Mouse (Mus musculus) forebrain, postnatal 0 days (tissue): ENCODE data around the gene Vangl2. TPM values are rescaled to one million over a fixed set of nuclear protein-coding genes. Genes with fewer than 3 reads are reported as not detected.
"Not testable (repeated sequence)": the region's sequence is repeated elsewhere in the genome, so short reads cannot be mapped to it uniquely, and the experiment has no call there.

ENCODE experiments used
- ATAC-seq: fragments of 200-750 bp; cut with Nextera tagmentation; 2 replicates; pipeline ENCODE4 v1.8.0; 2017; ENCODE audit warnings: mild to moderate bottlenecking, moderate library complexity
- DNase-seq: peaks from one replicate; pipeline ENCODE4 v3.0.0-alpha.2; 2015
- H3K27ac ChIP-seq: fragments of 300-500 bp; sonication (generic); 2 replicates; pipeline ENCODE4 v1.5.1; 2014; ENCODE audit warnings: low read depth, mild to moderate bottlenecking, antibody characterized with exemption, low read length, moderate library complexity, mixed read lengths
- H3K27me3 ChIP-seq: fragments of 300-500 bp; sonication (generic); 2 replicates; pipeline ENCODE4 v1.6.1; 2014; ENCODE audit warnings: mild to moderate bottlenecking, low read length, mixed read lengths; ENCODE audit not compliant: insufficient read depth
- H3K36me3 ChIP-seq: fragments of 300-500 bp; sonication (generic); 2 replicates; pipeline ENCODE4 v1.6.1; 2014; ENCODE audit warnings: mild to moderate bottlenecking, moderate library complexity; ENCODE audit not compliant: insufficient read depth
- H3K4me1 ChIP-seq: fragments of 300-500 bp; sonication (generic); 2 replicates; pipeline ENCODE4 v1.6.1; 2014; ENCODE audit warnings: antibody characterized with exemption; ENCODE audit not compliant: insufficient read depth
- H3K4me2 ChIP-seq: fragments of 300-500 bp; sonication (generic); 2 replicates; pipeline ENCODE4 v1.6.1; 2014; ENCODE audit warnings: low read depth, mild to moderate bottlenecking, moderate library complexity
- H3K4me3 ChIP-seq: fragments of 300-500 bp; sonication (generic); 2 replicates; pipeline ENCODE4 v1.5.1; 2014; ENCODE audit warnings: low read depth, low read length, mixed read lengths
- H3K9ac ChIP-seq: fragments of 300-500 bp; sonication (generic); 2 replicates; pipeline ENCODE4 v1.6.1; 2014; ENCODE audit warnings: mild to moderate bottlenecking
- H3K9me3 ChIP-seq: fragments of 300-500 bp; sonication (generic); 2 replicates; pipeline ENCODE4 v1.6.1; 2016; ENCODE audit warnings: low read length
- CTCF ChIP-seq: sonication (generic); IDR thresholded peaks from 2 replicates; pipeline ENCODE4 v1.5.1; 2016; ENCODE audit warnings: antibody characterized with exemption, control low read depth, low read depth
- WGBS: fragments of 180-500 bp; shearing (Covaris S2); extraction: QIAGEN DNeasy Blood & Tissue Kit; methylation state at CpG from one replicate; pipeline ENCODE4 v1.1.7; 2014; 5-methylcytosine and 5-hydroxymethylcytosine counted together
- polyA plus RNA-seq: library from polyadenylated mRNA; unstranded; fragments of >200 nt; fragmentation: Nextera tagmentation; extraction: Ambion mirVana; gene quantifications from 2 replicates; pipeline ENCODE4 v1.2.1, GENCODE M21; 2015
- total RNA-seq: library from RNA; depleted of rRNA; stranded (reverse); fragments of >200 nt; gene quantifications from 2 replicates; pipeline ENCODE4 v1.2.3, GENCODE M21; 2014

Gene Vangl2
- total and polyA plus RNA-seq, 2 experiments from 2014 or later = 37.3 to 63.4 TPM

DNA sequence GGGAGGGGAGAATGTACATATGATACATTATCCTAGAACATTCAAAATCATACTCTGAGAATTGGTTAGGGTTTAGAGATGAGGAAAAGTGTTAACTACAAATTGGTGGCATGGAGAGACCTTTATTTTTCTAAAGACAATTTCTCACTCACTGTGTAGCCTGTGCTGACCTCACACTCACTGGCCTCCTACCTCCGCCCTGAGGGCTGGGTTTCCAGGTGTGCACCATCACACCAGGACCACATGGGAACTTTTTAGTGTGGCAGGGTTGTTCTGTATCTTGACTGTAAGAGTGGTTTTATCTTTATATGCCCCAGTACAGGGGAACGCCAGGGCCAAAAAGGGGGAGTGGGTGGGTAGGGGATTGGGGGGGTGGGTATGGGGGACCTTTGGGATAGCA lies 50.4 kb downstream of the Vangl2 start:
- ATAC-seq = no peak
- no peak overlapping the region for H3K4me2 ChIP-seq
- no peak overlapping the region for H3K27ac ChIP-seq
- TF ChIP-seq CTCF = no peak
- 0 out of 2 replicates have a peak, but pooled peaks cover 3% of the 10 kb centered on the region for H3K9me3 ChIP-seq
- H3K27me3 ChIP-seq = no peaks in the 10 kb centered on the region
- H3K9ac ChIP-seq = no peak overlapping the region
- H3K4me1 ChIP-seq = no peaks in the 10 kb centered on the region
- no peak for DNase-seq
- 93% methylated on average over 2 of the region's 2 CpGs for WGBS
- no peaks in the 10 kb centered on the region for H3K36me3 ChIP-seq
- H3K4me3 ChIP-seq = no peak overlapping the region

DNA sequence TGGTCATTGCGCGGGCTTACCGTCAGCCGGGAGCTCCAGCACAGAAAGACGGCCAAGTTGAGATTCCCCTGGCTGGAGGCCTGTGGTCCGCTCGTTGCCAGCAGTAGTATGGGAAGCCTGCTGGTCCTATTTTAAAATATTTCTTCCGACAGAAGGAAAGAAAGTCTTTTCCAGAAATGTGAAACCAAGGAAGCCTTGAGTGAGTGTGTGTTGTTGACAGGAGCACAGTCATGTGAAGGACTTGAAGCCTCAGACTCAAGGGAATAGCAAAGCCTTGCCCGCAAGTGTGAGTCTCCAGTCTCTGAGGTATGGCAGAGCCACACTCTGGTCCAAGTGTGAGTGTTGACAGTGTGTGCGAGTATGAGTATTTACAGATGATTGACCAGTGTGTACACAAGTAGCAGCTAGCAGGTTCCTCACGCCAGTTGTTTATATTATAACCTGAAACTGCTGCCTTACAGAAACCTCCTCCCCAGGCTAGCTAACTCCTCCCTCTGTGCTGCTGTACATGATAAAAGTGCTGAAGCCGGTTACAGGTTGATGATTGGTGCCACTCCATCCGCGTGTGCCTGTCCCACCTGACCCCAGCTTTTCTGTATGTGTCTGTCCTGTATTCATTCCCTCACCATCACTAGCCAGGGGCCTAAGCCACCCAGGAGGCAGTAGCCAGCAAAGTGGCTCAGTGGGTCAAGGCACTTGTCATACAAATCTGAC lies 51.3 kb downstream of the Vangl2 start:
- no peaks in the 10 kb centered on the region for H3K27me3 ChIP-seq

DNA sequence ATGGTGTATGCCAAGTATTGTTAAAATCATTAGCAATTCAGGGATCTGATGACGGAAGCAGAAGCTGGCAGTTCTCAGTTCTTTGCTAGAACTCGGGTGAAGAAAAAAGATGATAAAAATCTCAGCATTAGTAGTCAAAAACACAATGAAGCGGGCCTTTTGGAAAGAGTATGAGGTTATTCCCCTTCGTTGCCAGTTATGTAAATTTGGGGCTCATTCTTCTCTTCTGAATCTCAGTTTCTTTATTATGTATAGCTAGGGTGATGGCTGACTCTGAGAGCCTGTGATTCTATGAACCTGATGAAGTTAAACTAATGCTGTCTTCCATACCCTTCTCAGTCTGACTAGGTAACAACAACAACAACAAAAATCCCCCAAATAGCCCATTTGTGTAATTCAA lies 52.4 kb downstream of the Vangl2 start:
- H3K27me3 ChIP-seq = no peaks in the 10 kb centered on the region
- no peak for DNase-seq
- TF ChIP-seq CTCF = no peak
- no peak overlapping the region for H3K4me2 ChIP-seq
- 43% methylated on average over 4 of the region's 4 CpGs for WGBS
- H3K36me3 ChIP-seq = no peaks in the 10 kb centered on the region
- ATAC-seq = no peak
- H3K4me3 ChIP-seq = no peak overlapping the region
- 0 out of 2 replicates have a peak, but pooled peaks cover 3% of the 10 kb centered on the region for H3K9me3 ChIP-seq
- H3K9ac ChIP-seq = no peak overlapping the region
- no peak overlapping the region for H3K27ac ChIP-seq
- H3K4me1 ChIP-seq = no peaks in the 10 kb centered on the region

More for the DNA sequence above, 51.3 kb downstream of the Vangl2 start:
- no peak overlapping the region for H3K4me3 ChIP-seq
- H3K9ac ChIP-seq = no peak overlapping the region
- H3K4me2 ChIP-seq = no peak overlapping the region
- ATAC-seq = no peak
- no peak for TF ChIP-seq CTCF
- H3K9me3 ChIP-seq = 0 out of 2 replicates have a peak, but pooled peaks cover 3% of the 10 kb centered on the region
- no peaks in the 10 kb centered on the region for H3K4me1 ChIP-seq
- DNase-seq = no peak
- 92% methylated on average over 14 of the region's 14 CpGs for WGBS
- no peaks in the 10 kb centered on the region for H3K36me3 ChIP-seq
- H3K27ac ChIP-seq = no peak overlapping the region

DNA sequence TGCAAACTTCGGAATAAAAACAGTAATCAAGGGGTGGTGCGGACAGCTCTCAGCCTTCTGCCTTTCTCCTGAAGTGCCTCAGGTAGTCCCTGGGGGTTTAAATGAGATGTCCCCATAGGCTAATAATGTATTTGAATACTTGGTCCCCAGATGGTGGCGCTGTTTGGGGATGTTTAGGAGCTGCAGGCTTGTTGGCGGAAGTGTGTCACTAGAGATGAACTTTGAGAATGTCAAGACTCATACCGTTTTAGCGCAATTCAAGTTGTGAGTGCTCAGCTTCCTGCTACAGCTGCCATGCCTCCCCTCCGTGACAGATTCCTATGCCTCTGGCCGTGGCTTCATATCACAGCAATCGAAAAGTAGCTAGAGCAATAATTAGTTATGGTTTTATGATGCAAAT lies 52.9 kb downstream of the Vangl2 start:
- H3K4me2 ChIP-seq = no peak overlapping the region
- no peaks in the 10 kb centered on the region for H3K27me3 ChIP-seq
- no peaks in the 10 kb centered on the region for H3K36me3 ChIP-seq
- no peaks in the 10 kb centered on the region for H3K4me1 ChIP-seq
- 0 out of 2 replicates have a peak, but pooled peaks cover 3% of the 10 kb centered on the region for H3K9me3 ChIP-seq
- WGBS = 89% methylated on average over 9 of the region's 9 CpGs
- H3K9ac ChIP-seq = no peak overlapping the region
- TF ChIP-seq CTCF = no peak
- no peak overlapping the region for H3K4me3 ChIP-seq
- no peak for ATAC-seq
- DNase-seq = no peak
- no peak overlapping the region for H3K27ac ChIP-seq

DNA sequence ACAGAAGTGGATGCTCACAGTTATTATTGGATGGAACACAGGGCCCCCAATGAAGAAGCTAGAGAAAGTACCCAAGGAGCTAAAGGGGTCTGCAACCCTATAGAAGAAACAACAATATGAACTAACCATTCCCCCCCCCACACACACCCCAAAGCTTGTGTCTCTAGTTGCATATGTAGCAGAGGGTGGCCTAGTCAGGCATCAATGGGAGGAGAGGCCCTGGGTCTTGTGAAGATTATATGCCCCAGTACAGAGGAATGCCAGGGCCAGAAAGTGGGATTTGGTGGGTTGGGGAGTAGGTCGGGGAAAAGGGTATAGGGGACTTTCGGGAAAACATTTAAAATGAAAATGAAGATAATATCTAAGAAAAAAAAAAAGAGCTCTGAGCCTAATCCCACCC lies 53.9 kb downstream of the Vangl2 start:
- not testable (repeated sequence) for DNase-seq, H3K36me3 ChIP-seq, H3K4me1 ChIP-seq, H3K9ac ChIP-seq, H3K4me2 ChIP-seq, ATAC-seq, H3K4me3 ChIP-seq, H3K9me3 ChIP-seq, H3K27me3 ChIP-seq, H3K27ac ChIP-seq
- WGBS = 100% methylated on average over 2 of the region's 2 CpGs

DNA sequence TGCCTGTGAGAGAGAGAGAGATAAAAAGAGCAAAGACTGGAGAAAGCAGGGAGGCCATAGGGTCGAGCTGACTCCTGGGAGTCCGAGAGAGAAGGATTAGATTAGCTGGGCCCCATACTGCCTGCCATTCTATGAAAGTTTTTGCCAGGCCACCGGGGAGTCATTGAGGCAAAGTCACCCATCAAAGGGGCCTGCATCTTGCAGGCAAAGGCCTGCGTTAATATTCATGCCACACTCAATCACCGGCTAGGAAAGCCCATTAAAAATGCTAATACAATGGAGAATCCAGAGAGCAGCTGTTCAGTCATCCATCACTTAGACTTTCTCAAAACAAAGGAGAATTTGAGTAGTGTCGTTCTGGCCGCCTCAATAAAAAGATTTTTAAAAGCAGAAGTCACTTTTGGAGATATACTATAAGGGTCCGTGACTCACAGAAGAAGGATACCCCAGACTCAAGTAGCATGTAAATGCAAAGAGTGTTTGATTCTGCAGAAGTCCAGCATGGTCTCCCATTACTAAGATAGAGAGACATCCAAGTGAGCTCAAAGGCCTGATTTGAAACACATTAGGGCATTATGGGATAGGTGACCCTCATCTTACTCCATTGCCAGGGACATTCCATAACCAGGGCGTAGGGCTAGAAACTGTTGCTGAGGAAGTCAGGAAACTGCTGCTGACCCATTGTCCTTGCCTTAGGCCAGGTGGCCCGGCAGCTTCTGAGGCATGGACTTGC lies 57.2 kb downstream of the Vangl2 start:
- DNase-seq (no peak), ATAC-seq (no peak)
- Histone ChIP-seq H3K9ac (no peak overlapping the region), H3K27me3 (no peaks in the 10 kb centered on the region), H3K4me3 (no peak overlapping the region), H3K36me3 (no peaks in the 10 kb centered on the region), H3K9me3 (0 out of 2 replicates have a peak, but pooled peaks cover 3% of the 10 kb centered on the region), H3K27ac (no peak overlapping the region), H3K4me1 (no peaks in the 10 kb centered on the region), H3K4me2 (no peak overlapping the region)
- TF ChIP-seq CTCF = no peak
- 28% methylated on average over 10 of the region's 10 CpGs for WGBS

DNA sequence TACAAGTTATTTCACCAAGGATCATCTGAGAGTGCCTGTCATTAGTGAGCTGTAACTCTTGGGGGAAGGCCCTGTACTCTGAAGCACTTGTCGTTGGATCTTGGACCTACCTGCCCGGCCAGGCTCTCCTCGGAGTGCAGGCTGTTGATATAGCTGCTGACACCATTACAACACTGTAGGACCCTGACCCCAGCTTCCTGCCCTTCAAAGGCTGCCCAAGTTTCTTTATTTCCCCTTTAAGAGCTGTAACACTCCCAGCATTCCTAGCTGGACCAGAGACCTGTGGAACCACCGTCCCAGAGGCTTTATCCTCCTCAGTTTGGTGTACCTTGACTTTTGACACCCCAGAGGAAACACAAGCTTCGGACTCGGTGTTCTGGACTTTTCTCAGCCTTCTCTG lies 59.0 kb downstream of the Vangl2 start:
- Histone ChIP-seq H3K4me2 (no peak overlapping the region), H3K36me3 (no peaks in the 10 kb centered on the region), H3K4me3 (no peak overlapping the region), H3K9ac (no peak overlapping the region), H3K9me3 (no peaks in the 10 kb centered on the region), H3K4me1 (no peaks in the 10 kb centered on the region), H3K27ac (no peak overlapping the region), H3K27me3 (no peaks in the 10 kb centered on the region)
- 91% methylated on average over 6 of the region's 6 CpGs for WGBS
- no peak for TF ChIP-seq CTCF
- DNase-seq (no peak), ATAC-seq (no peak)
